Mouse (Mus musculus): ENCODE measurements around the gene Rdh16f1.

- no peak for TF ChIP-seq CTCF (IDR thresholded peaks at IDR 0.05; ENCODE audit: borderline replicate concordance, control insufficient read depth, extremely low read depth, insufficient read depth, low read length, poor library complexity)
- no peak for TF ChIP-seq POLR2A (IDR thresholded peaks at IDR 0.05; ENCODE audit: control insufficient read depth, extremely low read depth, insufficient read depth, low read length, poor library complexity)
Measured at GRCm38 (mm10) chr10:127731397-127731796, 28.2 kb upstream of the Rdh16f1 start.

Measured in thymus, adult 2 months (tissue).